Mouse (Mus musculus) layer of hippocampus, adult 18-20 months (tissue): Measurements from ENCODE around the gene Soat2. TPM values are rescaled to one million over a fixed set of nuclear protein-coding genes. Genes with fewer than 3 reads are reported as not detected.

ENCODE experiments used
- total RNA-seq, 2 experiments: library from RNA; stranded (reverse); gene quantifications; 2 replicates each; pipeline ENCODE4 v1.2.3; 2021

The Soat2 gene
- total RNA-seq, 2 experiments from 2014 or later = 0.15 TPM; not detected in 1

Other genes starting within 250 kb of the Soat2 start
- gene Krt4, start 225.8 kb upstream of the Soat2 start, total RNA-seq = not detected
- gene Krt79, start 210.2 kb upstream of the Soat2 start, total RNA-seq = under 1 TPM; 0.20 to 0.45 TPM
- not detected for gene Krt78, start 196.2 kb upstream of the Soat2 start, total RNA-seq
- not detected for gene Krt8, start 146.0 kb upstream of the Soat2 start, total RNA-seq
- gene Krt18, start 122.3 kb upstream of the Soat2 start, total RNA-seq = under 1 TPM; 0.23 to 0.64 TPM
- 100 to 1,000 TPM; 197 to 203 TPM for gene Eif4b, start 76.8 kb upstream of the Soat2 start, total RNA-seq
- gene Tns2, start 50.1 kb upstream of the Soat2 start, total RNA-seq = 10 to 100 TPM; 13.8 to 18.2 TPM
- gene Spryd3, start 14.3 kb upstream of the Soat2 start, total RNA-seq = 100 to 1,000 TPM; 156 to 165 TPM
- 10 to 100 TPM; 11.7 to 12.9 TPM for gene Igfbp6, start 6.2 kb upstream of the Soat2 start, total RNA-seq
- 10 to 100 TPM; 66.1 to 71.8 TPM for gene Zfp740, start 52.7 kb downstream of the Soat2 start, total RNA-seq
- 10 to 100 TPM; 33.3 to 37.4 TPM for gene Csad, start 54.2 kb downstream of the Soat2 start, total RNA-seq
- gene Itgb7, start 81.4 kb downstream of the Soat2 start, total RNA-seq = 1 to 10 TPM in 1 of 2 experiments, under 1 TPM in 1; 0.76 to 1.9 TPM
- 10 to 100 TPM; 11.3 to 13.7 TPM for gene Rarg, start 107.0 kb downstream of the Soat2 start, total RNA-seq
- gene Gm9918, start 120.0 kb downstream of the Soat2 start, total RNA-seq = not detected
- 10 to 100 TPM; 34.6 to 38.9 TPM for gene Mfsd5, start 128.9 kb downstream of the Soat2 start, total RNA-seq
- 1 to 10 TPM in 1 of 2 experiments, under 1 TPM in 1; 0.64 to 1.4 TPM for gene Espl1, start 145.7 kb downstream of the Soat2 start, total RNA-seq
- 100 to 1,000 TPM; 469 to 474 TPM for gene Pfdn5, start 175.6 kb downstream of the Soat2 start, total RNA-seq
- gene Myg1, start 181.2 kb downstream of the Soat2 start, total RNA-seq = 10 to 100 TPM; 69.4 to 72.5 TPM
- 10 to 100 TPM; 19.2 to 23.6 TPM for gene Aaas, start 200.2 kb downstream of the Soat2 start, total RNA-seq
- gene Sp7, start 216.7 kb downstream of the Soat2 start, total RNA-seq = under 1 TPM; 0.41 to 0.45 TPM